Mouse (Mus musculus) lung, adult 10 weeks (tissue): ENCODE data around the gene Acbd6. TPM values are rescaled to one million over a fixed set of nuclear protein-coding genes. Genes with fewer than 3 reads are reported as not detected.

ENCODE experiments used
- polyA plus RNA-seq: library from polyadenylated mRNA; stranded (reverse); fragments of 350-450 nt; fragmentation: Illumina TruSeq; extraction: RNeasy Lipid Tissue Mini Kit (QIAGEN cat#74804); gene quantifications from one replicate; pipeline ENCODE4 v1.2.3, GENCODE M21; 2014; ENCODE audit warnings: low read depth, low replicate concordance; ENCODE audit not compliant: insufficient read depth

Acbd6 gene
- polyA plus RNA-seq = 33.2 TPM

DNA sequence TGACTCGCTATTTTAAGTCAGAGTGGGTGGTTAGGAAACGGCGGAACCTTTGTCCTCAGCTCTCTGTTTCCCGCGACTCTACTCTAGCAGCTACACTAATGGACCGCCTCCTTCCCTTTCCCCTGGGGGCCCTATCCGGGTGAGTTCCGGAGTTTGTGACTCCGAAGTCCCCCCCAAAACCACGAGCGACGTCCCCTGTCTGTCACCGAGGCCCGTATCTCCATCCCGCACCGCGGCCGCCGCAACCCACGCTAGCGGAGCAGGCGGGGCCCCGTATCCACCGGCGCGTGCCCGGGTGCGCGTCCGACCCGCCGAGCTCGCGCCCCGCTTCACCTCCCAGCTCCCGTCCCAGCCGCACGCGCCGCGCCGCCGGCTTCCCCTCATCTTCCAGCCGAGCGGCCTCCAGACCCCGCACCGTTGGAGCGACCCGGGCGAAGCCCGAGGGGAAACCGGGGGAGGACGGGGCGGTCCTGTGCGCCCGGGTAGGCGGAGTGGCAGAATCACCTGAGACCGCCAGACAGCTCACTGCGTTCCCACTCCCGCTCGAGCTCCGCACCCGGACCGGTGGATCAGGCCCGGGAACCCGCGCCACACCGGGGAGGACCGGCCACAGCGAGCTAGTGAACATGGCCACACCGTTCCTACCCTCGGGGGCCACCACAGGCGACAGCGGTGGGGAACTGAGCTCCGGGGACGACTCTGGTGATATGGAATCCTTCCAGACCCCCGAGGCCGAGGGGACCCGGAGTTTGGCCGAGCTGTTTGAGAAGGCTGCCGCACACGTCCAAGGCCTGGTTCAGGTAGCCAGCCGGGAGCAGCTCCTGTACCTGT is at the start of gene Acbd6:
TSS of gene Acbd6 (plus strand) at position 109 of the 831 bp plus-strand sequence.

Other genes with a start within 250 kb of the Acbd6 start
- 5.8 TPM for gene Xpr1, start 140.7 kb upstream of the Acbd6 start, polyA plus RNA-seq
- gene Lhx4, start 193.6 kb downstream of the Acbd6 start, polyA plus RNA-seq = not detected